Comparison of ENCODE assay signal across 16 mouse cellular contexts in genomic region chr16:21869879-21870278, GRCm38 (mm10).
DNase-seq lines count a peak whose midpoint lies in the region; ATAC-seq and TF ChIP-seq lines count a peak whose summit lies in the region.
"Had no signal": no experiment of that assay in that cellular context is flagged by ENCODE, and none has a peak within 500 bp of the region (broad histone marks: within the 10 kb centered on the region; RNA-seq: fewer than 3 reads in every experiment).

No protein-coding gene starts in this region.

- no peak overlapping the region for H3K4me3 ChIP-seq in forebrain, embryonic 11.5 days (ENCODE audit: low read depth, low read length)
- no peak overlapping the region for H3K4me3 ChIP-seq in hindbrain, postnatal 0 days (ENCODE audit: low read length)
- H3K4me3 ChIP-seq: embryonic facial prominence, embryonic 13.5 days; left cerebral cortex, adult 2 months; megakaryocyte, embryonic 14.5 days; stomach, embryonic 15.5 days had no signal

- H3K4me2 ChIP-seq in forebrain, embryonic 11.5 days (ENCODE audit: low read depth, low read length, severe bottlenecking): no peak overlapping the region
- H3K4me2 ChIP-seq in hindbrain, postnatal 0 days (ENCODE audit: low read depth, low read length): no peak overlapping the region
- H3K4me2 ChIP-seq: embryonic facial prominence, embryonic 13.5 days; stomach, embryonic 15.5 days had no signal

- no peak overlapping the region for H3K9ac ChIP-seq in forebrain, embryonic 11.5 days (ENCODE audit: low read length)
- no peak overlapping the region for H3K9ac ChIP-seq in hindbrain, postnatal 0 days (replicated peaks; ENCODE audit: low read length)
- H3K9ac ChIP-seq: embryonic facial prominence, embryonic 13.5 days; stomach, embryonic 15.5 days had no signal

- WGBS in forebrain, embryonic 11.5 days: 21% methylated on average over 4 of the region's 4 CpGs
- 30% methylated on average over 4 of the region's 4 CpGs for WGBS in hindbrain, postnatal 0 days

- H3K36me3 ChIP-seq in forebrain, embryonic 11.5 days (ENCODE audit: control insufficient read depth, insufficient read depth, low read length): no peaks in the 10 kb centered on the region
- H3K36me3 ChIP-seq in hindbrain, postnatal 0 days (ENCODE audit: insufficient read depth, low read length): no peaks in the 10 kb centered on the region
- H3K36me3 ChIP-seq: embryonic facial prominence, embryonic 13.5 days; stomach, embryonic 15.5 days had no signal

- no peaks in the 10 kb centered on the region for H3K27me3 ChIP-seq in forebrain, embryonic 11.5 days (ENCODE audit: control insufficient read depth, insufficient read depth, low read length)
- H3K27me3 ChIP-seq in hindbrain, postnatal 0 days (ENCODE audit: insufficient read depth, low read length): no peaks in the 10 kb centered on the region
- H3K27me3 ChIP-seq: CH12.LX; embryonic facial prominence, embryonic 13.5 days; stomach, embryonic 15.5 days had no signal

- peak; percentile 56 for DNase-seq in embryo, embryonic 10 days (ENCODE audit: low spot score)
- DNase-seq in forebrain, embryonic 11.5 days (ENCODE audit: low spot score): no peak
- DNase-seq in hindbrain, postnatal 0 days (ENCODE audit: low spot score): peak; percentile 32
- peak; percentile 40 for DNase-seq in neural tube, embryonic 10.5 days (ENCODE audit: extremely low spot score, low spot score)
- DNase-seq in kidney, postnatal 4 days: no peak
- DNase-seq in frontal cortex, postnatal 36 days (ENCODE audit: low spot score in 2 of 2): no peak
- no peak for DNase-seq in adrenal gland, adult 2 months
- no peak for DNase-seq in left cerebral cortex, adult 18-20 months (ENCODE audit: low spot score in 2 of 2)
- DNase-seq: gastrocnemius, postnatal 25 days; kidney, adult 9 months; right cerebral cortex, adult 18-20 months had no signal

- ATAC-seq in forebrain, embryonic 11.5 days (replicated peaks; ENCODE audit: low FRiP score): peak; percentile 67
- peak; percentile 31; the same call in 1 of the 2 replicates for ATAC-seq in hindbrain, postnatal 0 days

- no peak for TF ChIP-seq CTCF in hindbrain, postnatal 0 days (IDR thresholded peaks at IDR 0.05; ENCODE audit: low read depth)

- H3K9me3 ChIP-seq in forebrain, embryonic 11.5 days (ENCODE audit: control insufficient read depth, low read length): no peaks in the 10 kb centered on the region
- no peaks in the 10 kb centered on the region for H3K9me3 ChIP-seq in hindbrain, postnatal 0 days (ENCODE audit: low read length)
- H3K9me3 ChIP-seq: embryonic facial prominence, embryonic 13.5 days; megakaryocyte, embryonic 14.5 days; stomach, embryonic 15.5 days had no signal

- peak overlapping the region; percentile 8; the same call in 1 of the 2 replicates for H3K27ac ChIP-seq in forebrain, embryonic 11.5 days (ENCODE audit: low read depth, low read length)
- peak overlapping the region; percentile 32; the same call in 1 of the 2 replicates for H3K27ac ChIP-seq in hindbrain, postnatal 0 days
- H3K27ac ChIP-seq: left cerebral cortex, adult 2 months; stomach, embryonic 15.5 days had no signal

- peaks cover 2% of the 10 kb centered on the region; the same call in 1 of the 2 replicates for H3K4me1 ChIP-seq in forebrain, embryonic 11.5 days (replicated peaks; ENCODE audit: control insufficient read depth, insufficient read depth, low read length)
- H3K4me1 ChIP-seq in hindbrain, postnatal 0 days (ENCODE audit: insufficient read depth, low read length): peaks cover 22% of the 10 kb centered on the region; the same call in 1 of the 2 replicates
- H3K4me1 ChIP-seq: megakaryocyte, embryonic 14.5 days; stomach, embryonic 15.5 days had no signal

Comparison
In these comparisons a context has a peak if more than half of its experiments do, and no peak if none do; other contexts are left out.
1. DNase-seq: peak in embryo, embryonic 10 days (single experiment), hindbrain, postnatal 0 days (single experiment) and neural tube, embryonic 10.5 days (single experiment); none in forebrain, embryonic 11.5 days (single experiment), kidney, postnatal 4 days (0 of 2), frontal cortex, postnatal 36 days (0 of 2), adrenal gland, adult 2 months (single experiment) and left cerebral cortex, adult 18-20 months (0 of 2).